Mouse (Mus musculus): Measurements from ENCODE around the gene 2410002F23Rik. TPM values are rescaled to one million over a fixed set of nuclear protein-coding genes. Genes with fewer than 3 reads are reported as not detected.
A peak's percentile ranks its signal among the peaks of the same experiment; 100 is the strongest.
"Not testable (repeated sequence)": the region's sequence is repeated elsewhere in the genome, so short reads cannot be mapped to it uniquely, and the experiment has no call there.

Gene 2410002F23Rik
- 43.4 and 66.3 TPM in 2 replicates for polyA plus RNA-seq (2012; rRNA removed)

GRCm38 (mm10) chr7:44246055-44246983 lies at the start of gene 2410002F23Rik, which contains the start of gene 1700028J19Rik:
2410002F23Rik (plus strand) TSS chr7:44246722.
1700028J19Rik (minus strand) TSS chr7:44246695.
- Histone ChIP-seq H3K27me3 (ENCODE audit: control insufficient read depth, insufficient read depth, low read length) (no peaks in the 10 kb centered on the region), H3K4me3 (ENCODE audit: low read depth, low read length) (peak within 1 kb of the TSS; percentile 75), H3K27ac (ENCODE audit: insufficient read depth, low read depth, low read length) (peak within 1 kb of the TSS; percentile 57), H3K36me3 (ENCODE audit: control insufficient read depth, insufficient read depth, low read length) (peaks cover 20% of the 10 kb centered on the region), H3K4me1 (ENCODE audit: control insufficient read depth, insufficient read depth, insufficient read length, low read length) (peaks cover 5% of the 10 kb centered on the region)
- TF ChIP-seq POLR2A (IDR thresholded peaks at IDR 0.05; ENCODE audit: low read depth, low read length) (peak; percentile 91), CTCF (IDR thresholded peaks at IDR 0.05; ENCODE audit: extremely low read depth, insufficient read length, insufficient replicate concordance, low read depth, low read length) (no peak)
- WGBS: under 1% methylated on average over 62 of the region's 62 CpGs

DNA sequence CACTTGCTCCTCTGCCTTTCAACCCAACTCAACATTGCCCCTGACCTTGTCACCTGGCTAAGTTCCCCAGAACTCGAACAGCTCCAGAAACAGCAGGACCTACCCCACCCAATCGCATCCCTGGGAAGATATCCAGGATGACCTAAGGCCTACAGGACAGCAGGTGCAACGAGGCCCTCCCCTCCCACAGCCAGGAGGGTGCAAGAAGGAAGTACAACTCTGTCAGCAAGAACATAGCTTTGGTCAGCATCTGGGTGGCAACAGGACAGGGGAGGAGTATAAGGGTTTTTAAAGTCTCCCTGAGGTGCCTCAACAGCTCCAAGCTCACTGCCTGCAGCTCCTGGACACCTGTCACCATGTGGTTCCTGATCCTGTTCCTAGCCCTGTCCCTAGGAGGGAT lies 48.6 kb upstream of the 2410002F23Rik start, which contains the start of gene Klk1b3:
Klk1b3 (plus strand) TSS at position 301 of the 400 bp plus-strand sequence.
- H3K4me1 ChIP-seq (ENCODE audit: control insufficient read depth, insufficient read depth, insufficient read length, low read length): no peaks in the 10 kb centered on the region
- 25% methylated on average over 3 of the region's 3 CpGs for WGBS
- TF ChIP-seq POLR2A (IDR thresholded peaks at IDR 0.05; ENCODE audit: low read depth, low read length): no peak
- no peaks in the 10 kb centered on the region for H3K27me3 ChIP-seq (ENCODE audit: control insufficient read depth, insufficient read depth, low read length)
- H3K4me3 ChIP-seq (ENCODE audit: low read depth, low read length): no peak within 1 kb of the TSS
- H3K36me3 ChIP-seq (ENCODE audit: control insufficient read depth, insufficient read depth, low read length): no peaks in the 10 kb centered on the region
- H3K27ac ChIP-seq (ENCODE audit: insufficient read depth, low read depth, low read length): no peak within 1 kb of the TSS

DNA sequence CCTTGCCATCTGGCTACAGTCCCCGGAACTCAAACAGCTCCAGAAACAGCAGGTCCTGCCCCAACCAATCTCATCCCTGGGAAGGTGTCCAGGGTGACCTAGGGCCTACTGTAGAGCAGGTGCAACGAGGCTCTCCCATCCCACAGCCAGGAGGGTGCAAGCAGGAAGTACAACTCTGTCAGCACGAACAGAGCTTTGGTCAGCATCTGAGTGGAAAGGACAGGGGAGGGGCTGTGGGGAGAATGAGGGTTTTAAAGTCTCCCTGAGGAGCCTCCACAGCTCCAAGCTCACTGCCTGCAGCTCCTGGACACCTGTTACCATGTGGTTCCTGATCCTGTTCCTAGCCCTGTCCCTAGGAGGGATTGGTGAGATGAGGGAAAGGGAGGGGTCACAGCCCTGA lies 39.4 kb upstream of the 2410002F23Rik start, which contains the start of gene Klk1b4:
Klk1b4 (plus strand) TSS at position 301 of the 400 bp plus-strand sequence.
- not testable (repeated sequence) for H3K27ac ChIP-seq (ENCODE audit: insufficient read depth, low read depth, low read length); H3K27me3 ChIP-seq (ENCODE audit: control insufficient read depth, insufficient read depth, low read length); H3K4me3 ChIP-seq (ENCODE audit: low read depth, low read length); H3K4me1 ChIP-seq (ENCODE audit: control insufficient read depth, insufficient read depth, insufficient read length, low read length); H3K36me3 ChIP-seq (ENCODE audit: control insufficient read depth, insufficient read depth, low read length)
- 12% methylated on average over 3 of the region's 3 CpGs for WGBS

DNA sequence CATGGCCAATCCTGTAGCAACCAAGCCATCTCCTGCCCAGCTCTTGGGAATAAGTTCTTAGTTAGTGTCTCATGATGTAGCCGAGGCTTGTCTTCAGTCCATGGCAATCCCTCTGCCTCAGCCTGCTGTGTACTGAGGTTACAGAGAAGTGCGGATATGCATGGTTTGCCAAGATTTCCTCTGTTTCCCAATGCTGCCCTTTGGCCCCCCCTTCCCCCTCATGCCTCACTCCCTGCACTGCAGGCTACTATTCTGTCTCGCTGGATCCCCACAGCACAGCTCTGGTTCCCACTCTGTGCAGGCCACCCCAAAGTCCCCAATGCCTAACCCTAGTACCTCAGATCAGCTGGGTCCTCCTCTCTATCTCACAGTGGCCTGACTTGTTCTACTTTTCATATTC lies 38.2 kb upstream of the 2410002F23Rik start:
- TF ChIP-seq CTCF (IDR thresholded peaks at IDR 0.05; ENCODE audit: extremely low read depth, insufficient read length, insufficient replicate concordance, low read depth, low read length) (no peak), POLR2A (IDR thresholded peaks at IDR 0.05; ENCODE audit: low read depth, low read length) (no peak)
- H3K27ac ChIP-seq (ENCODE audit: insufficient read depth, low read depth, low read length): no peak overlapping the region
- 84% methylated on average over 3 of the region's 3 CpGs for WGBS
- H3K4me1 ChIP-seq (ENCODE audit: control insufficient read depth, insufficient read depth, insufficient read length, low read length): no peaks in the 10 kb centered on the region
- no peak overlapping the region for H3K4me3 ChIP-seq (ENCODE audit: low read depth, low read length)
- H3K27me3 ChIP-seq (ENCODE audit: control insufficient read depth, insufficient read depth, low read length): no peaks in the 10 kb centered on the region
- H3K36me3 ChIP-seq (ENCODE audit: control insufficient read depth, insufficient read depth, low read length): no peaks in the 10 kb centered on the region

DNA sequence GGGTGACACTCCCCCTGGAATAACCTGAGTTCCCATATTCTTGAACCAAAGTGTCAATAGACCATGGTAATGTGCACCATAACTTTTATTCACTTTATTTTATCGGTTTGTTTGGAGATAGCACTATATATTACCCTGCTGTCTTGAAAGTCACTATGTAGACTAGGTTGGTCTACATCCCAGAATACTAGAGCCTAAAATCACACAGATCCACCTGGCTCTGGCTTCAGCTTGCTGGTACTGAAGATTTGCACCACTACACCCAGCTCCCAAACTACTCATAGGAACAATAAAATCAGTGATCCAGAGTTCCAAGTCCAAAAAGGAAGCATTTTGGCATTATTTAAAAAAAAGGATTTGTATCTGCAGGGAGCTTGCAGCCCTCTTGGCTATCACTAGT lies 30.9 kb upstream of the 2410002F23Rik start, which contains the start of gene Klk1b5:
Klk1b5 (plus strand) TSS at position 301 of the 400 bp plus-strand sequence.
- Histone ChIP-seq H3K27me3 (ENCODE audit: control insufficient read depth, insufficient read depth, low read length) (no peaks in the 10 kb centered on the region), H3K4me3 (ENCODE audit: low read depth, low read length) (no peak within 1 kb of the TSS), H3K36me3 (ENCODE audit: control insufficient read depth, insufficient read depth, low read length) (no peaks in the 10 kb centered on the region), H3K27ac (ENCODE audit: insufficient read depth, low read depth, low read length) (no peak within 1 kb of the TSS), H3K4me1 (ENCODE audit: control insufficient read depth, insufficient read depth, insufficient read length, low read length) (peaks cover 11% of the 10 kb centered on the region; the same call in 1 of the 2 replicates)
- 84% methylated on average over 1 of the region's 1 CpGs for WGBS
- TF ChIP-seq POLR2A (IDR thresholded peaks at IDR 0.05; ENCODE audit: low read depth, low read length) (no peak), CTCF (IDR thresholded peaks at IDR 0.05; ENCODE audit: extremely low read depth, insufficient read length, insufficient replicate concordance, low read depth, low read length) (no peak)

DNA sequence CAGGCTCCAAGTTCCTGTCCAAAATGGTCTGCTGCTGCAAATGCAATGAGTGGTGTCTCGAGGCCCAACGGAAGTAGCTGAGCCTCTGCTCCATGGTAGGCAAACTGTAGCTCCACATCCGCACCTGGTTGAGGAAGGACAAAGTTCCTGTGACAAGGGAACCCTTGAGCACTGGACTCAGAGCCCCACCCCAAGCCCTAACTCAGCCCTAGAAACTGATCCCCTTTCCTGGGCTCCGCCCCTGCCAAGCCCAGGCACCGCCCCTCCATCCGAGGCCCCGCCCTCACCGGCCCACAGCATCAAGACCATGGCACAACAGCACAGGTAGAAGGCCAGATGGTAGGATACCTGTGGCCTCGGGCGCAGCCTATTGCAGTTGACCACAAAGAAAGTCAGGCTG lies 24.9 kb upstream of the 2410002F23Rik start:
- WGBS: 28% methylated on average over 9 of the region's 10 CpGs

DNA sequence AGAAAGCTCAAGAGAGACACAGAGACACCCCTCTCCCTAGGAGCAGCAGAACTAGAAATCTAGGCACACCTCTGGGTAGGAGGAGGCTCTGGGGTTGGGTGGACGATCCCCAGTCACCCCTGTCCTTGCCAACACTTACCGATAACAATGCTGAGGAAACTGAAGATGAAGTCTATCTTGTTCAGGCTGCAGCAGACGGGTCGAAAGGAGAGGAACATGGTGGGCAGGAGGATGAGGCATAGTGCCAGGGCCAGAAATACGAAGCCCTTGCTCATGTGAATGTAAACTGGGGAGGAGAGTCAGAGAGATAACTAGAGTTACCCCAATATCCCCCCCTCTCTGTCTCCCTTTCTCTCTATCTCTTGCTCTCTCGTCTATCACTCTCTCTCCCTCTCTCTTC lies 24.2 kb upstream of the 2410002F23Rik start:
- whole genome bisulfite sequencing: 76% methylated on average over 6 of the region's 6 CpGs
- H3K27ac ChIP-seq (ENCODE audit: insufficient read depth, low read depth, low read length); H3K36me3 ChIP-seq (ENCODE audit: control insufficient read depth, insufficient read depth, low read length); H3K27me3 ChIP-seq (ENCODE audit: control insufficient read depth, insufficient read depth, low read length); H3K4me3 ChIP-seq (ENCODE audit: low read depth, low read length): not testable (repeated sequence)
- H3K4me1 ChIP-seq (ENCODE audit: control insufficient read depth, insufficient read depth, insufficient read length, low read length): peaks cover 13% of the 10 kb centered on the region; the same call in 1 of the 2 replicates

More for the DNA sequence above, 24.9 kb upstream of the 2410002F23Rik start:
- Histone ChIP-seq H3K4me1 (ENCODE audit: control insufficient read depth, insufficient read depth, insufficient read length, low read length) (peaks cover 15% of the 10 kb centered on the region; the same call in 1 of the 2 replicates), H3K27ac (ENCODE audit: insufficient read depth, low read depth, low read length) (peak overlapping the region; percentile 6; the same call in 1 of the 2 replicates)
- H3K27me3 ChIP-seq (ENCODE audit: control insufficient read depth, insufficient read depth, low read length); H3K36me3 ChIP-seq (ENCODE audit: control insufficient read depth, insufficient read depth, low read length); H3K4me3 ChIP-seq (ENCODE audit: low read depth, low read length): not testable (repeated sequence)
